Mouse (Mus musculus): Measurements from ENCODE around the gene Rasgrp2. TPM values are rescaled to one million over a fixed set of nuclear protein-coding genes. Genes with fewer than 3 reads are reported as not detected.

Rasgrp2 gene
- polyA plus RNA-seq, 1 experiment from 2014 or later, result 47.8 TPM

DNA sequence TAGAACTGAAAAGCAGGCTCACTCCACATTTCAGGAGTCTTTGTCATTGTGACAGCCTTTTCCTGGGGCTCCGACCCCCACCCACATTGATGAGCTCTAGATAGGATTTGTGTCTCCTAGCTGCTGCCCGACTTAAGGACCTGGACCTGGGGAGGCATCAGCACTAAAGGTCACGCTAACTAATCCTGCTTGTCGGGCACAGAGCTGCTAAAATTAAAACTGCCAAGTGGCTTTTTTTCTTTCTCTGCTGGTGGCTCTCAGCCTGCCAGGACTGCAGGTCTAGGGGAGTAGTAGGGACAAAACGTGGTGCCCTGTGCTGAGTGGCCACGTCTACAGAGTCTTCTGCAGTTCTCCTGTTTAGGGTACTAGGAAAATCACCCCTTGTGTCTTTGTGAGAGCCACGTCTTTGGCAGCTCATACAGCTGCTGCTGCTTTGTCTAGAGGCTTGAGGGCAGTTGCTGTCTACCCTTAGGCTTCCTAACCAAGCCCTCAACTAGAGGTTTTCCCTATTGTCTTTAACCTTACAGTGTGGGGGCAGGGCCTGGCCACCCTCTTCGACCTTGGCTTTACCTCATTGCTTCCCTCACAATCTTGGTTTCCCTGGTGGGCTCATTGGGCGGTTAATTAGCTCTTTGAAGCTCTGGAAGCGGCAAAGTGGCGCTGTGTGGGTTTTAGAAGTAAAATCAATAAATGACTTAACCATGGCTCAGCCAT lies 21.7 kb upstream of the Rasgrp2 start:
- Histone ChIP-seq H3K9me3 (ENCODE audit: control insufficient read depth, low read depth, low read length) (no peaks in the 10 kb centered on the region), H3K27ac (ENCODE audit: low read length) (no peak overlapping the region), H3K9ac (replicated peaks; ENCODE audit: low read depth, low read length) (no peak overlapping the region), H3K4me2 (replicated peaks; ENCODE audit: low read depth, low read length) (no peak overlapping the region), H3K36me3 (ENCODE audit: control insufficient read depth, insufficient read depth, low read length) (peaks cover 61% of the 10 kb centered on the region), H3K27me3 (ENCODE audit: control insufficient read depth, insufficient read depth, low read length) (no peaks in the 10 kb centered on the region), H3K4me1 (ENCODE audit: control insufficient read depth, insufficient read depth, low read length) (no peaks in the 10 kb centered on the region), H3K4me3 (ENCODE audit: low read depth, low read length) (no peak overlapping the region)
- 78% methylated on average over 11 of the region's 11 CpGs for WGBS
- no peak for ATAC-seq (ENCODE audit: insufficient number of reproducible peaks, insufficient read depth, low FRiP score, low read depth)

DNA sequence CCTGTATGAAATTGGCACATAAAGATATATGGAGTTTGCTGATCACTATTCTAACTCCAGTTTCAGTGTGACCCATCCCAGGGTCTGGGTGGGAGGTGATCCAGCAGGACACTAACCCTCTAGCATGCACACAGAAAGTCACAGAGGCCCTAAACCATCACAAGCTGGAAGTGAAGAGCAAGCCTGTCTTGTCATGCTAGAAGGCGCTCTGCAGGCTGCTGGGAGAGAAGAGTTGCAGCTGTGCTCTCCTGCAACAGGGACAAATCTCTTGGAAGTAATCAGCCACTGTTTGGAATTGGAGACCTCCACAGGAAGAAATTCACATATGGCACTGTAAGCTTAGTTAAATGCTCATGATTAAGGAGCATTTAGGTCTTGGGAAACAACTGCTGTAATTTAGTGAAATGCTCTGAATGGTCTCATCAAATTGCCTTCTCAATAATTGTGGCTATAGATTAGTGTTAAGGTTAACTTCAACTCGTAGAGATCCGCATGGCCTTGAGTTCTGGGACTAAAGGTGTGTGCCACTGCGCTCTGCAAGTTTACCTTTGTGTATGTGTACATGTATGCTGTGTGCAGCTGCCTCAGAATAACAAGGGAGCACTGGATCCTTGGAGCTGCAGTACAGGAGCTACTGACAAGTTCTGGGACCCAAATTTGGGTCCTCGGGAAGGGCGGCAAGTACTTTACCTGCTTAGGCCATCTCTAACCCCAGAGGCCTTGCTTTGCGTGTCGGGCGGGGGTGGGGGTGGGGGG lies 18.6 kb upstream of the Rasgrp2 start:
- Histone ChIP-seq H3K4me2 (replicated peaks; ENCODE audit: low read depth, low read length) (no peak overlapping the region), H3K9me3 (ENCODE audit: control insufficient read depth, low read depth, low read length) (no peaks in the 10 kb centered on the region), H3K36me3 (ENCODE audit: control insufficient read depth, insufficient read depth, low read length) (peaks cover 31% of the 10 kb centered on the region), H3K4me1 (ENCODE audit: control insufficient read depth, insufficient read depth, low read length) (peaks cover 23% of the 10 kb centered on the region), H3K27ac (ENCODE audit: low read length) (no peak overlapping the region), H3K27me3 (ENCODE audit: control insufficient read depth, insufficient read depth, low read length) (no peaks in the 10 kb centered on the region), H3K4me3 (ENCODE audit: low read depth, low read length) (no peak overlapping the region), H3K9ac (replicated peaks; ENCODE audit: low read depth, low read length) (no peak overlapping the region)
- ATAC-seq (ENCODE audit: insufficient number of reproducible peaks, insufficient read depth, low FRiP score, low read depth), result no peak
- WGBS, result 88% methylated on average over 9 of the region's 9 CpGs

DNA sequence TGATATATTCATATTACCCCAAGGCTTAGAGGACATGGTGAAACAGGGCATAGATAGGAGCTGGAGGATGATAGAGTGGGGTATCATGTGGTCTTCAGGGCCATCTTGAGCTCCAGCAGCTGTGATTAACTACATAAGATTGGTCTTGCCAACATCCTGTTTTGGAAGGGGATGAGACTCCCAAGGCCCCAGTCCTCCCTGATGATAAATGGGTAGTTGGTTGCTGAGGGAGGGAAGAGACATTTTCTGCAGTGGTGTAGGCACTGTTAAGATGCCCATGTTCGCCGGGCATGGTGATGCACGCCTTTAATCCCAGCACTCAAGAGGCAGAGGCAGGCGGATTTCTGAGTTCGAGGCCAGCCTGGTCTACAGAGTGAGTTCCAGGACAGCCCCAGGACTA lies 17.9 kb upstream of the Rasgrp2 start:
- Histone ChIP-seq H3K4me2 (replicated peaks; ENCODE audit: low read depth, low read length) (no peak overlapping the region), H3K9me3 (ENCODE audit: control insufficient read depth, low read depth, low read length) (no peaks in the 10 kb centered on the region), H3K4me3 (ENCODE audit: low read depth, low read length) (no peak overlapping the region), H3K36me3 (ENCODE audit: control insufficient read depth, insufficient read depth, low read length) (peaks cover 25% of the 10 kb centered on the region), H3K27ac (ENCODE audit: low read length) (no peak overlapping the region), H3K27me3 (ENCODE audit: control insufficient read depth, insufficient read depth, low read length) (no peaks in the 10 kb centered on the region), H3K4me1 (ENCODE audit: control insufficient read depth, insufficient read depth, low read length) (peaks cover 23% of the 10 kb centered on the region), H3K9ac (replicated peaks; ENCODE audit: low read depth, low read length) (no peak overlapping the region)
- WGBS, result 95% methylated on average over 5 of the region's 5 CpGs
- ATAC-seq (ENCODE audit: insufficient number of reproducible peaks, insufficient read depth, low FRiP score, low read depth), result no peak

DNA sequence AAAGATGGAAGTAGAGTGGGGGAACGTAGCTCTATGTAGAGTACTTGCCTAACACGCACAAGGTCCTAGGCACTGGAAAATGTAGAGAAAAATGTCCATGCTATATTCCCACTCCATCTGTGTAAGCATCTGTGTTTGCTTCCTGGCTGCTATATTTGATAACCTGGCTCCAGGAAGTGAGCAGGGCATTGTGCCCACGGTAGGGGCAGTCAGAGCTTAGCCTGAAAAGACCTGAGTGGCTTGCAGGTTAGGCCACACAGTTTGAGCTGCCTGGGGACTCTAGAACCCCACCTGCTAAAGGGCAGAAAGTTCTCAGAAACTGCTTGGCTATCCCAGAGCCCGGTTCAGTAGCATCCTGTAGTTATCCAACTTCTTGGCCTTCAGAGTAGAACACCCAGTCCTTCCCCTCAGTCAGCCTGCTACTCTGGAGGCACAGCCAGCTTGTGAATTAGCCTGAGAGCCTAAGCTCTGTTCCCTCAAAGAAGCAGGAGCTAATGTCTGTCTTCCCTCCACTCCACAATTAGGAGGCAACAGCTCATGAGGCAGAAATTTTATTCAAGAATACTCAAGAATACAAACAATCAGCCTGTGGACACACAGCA lies 16.7 kb upstream of the Rasgrp2 start:
- 66% methylated on average over 4 of the region's 4 CpGs for WGBS
- no peak for ATAC-seq (ENCODE audit: insufficient number of reproducible peaks, insufficient read depth, low FRiP score, low read depth)
- Histone ChIP-seq H3K4me1 (ENCODE audit: control insufficient read depth, insufficient read depth, low read length) (peaks cover 23% of the 10 kb centered on the region), H3K36me3 (ENCODE audit: control insufficient read depth, insufficient read depth, low read length) (peaks cover 13% of the 10 kb centered on the region), H3K9me3 (ENCODE audit: control insufficient read depth, low read depth, low read length) (no peaks in the 10 kb centered on the region), H3K9ac (replicated peaks; ENCODE audit: low read depth, low read length) (no peak overlapping the region), H3K4me3 (ENCODE audit: low read depth, low read length) (no peak overlapping the region), H3K27ac (ENCODE audit: low read length) (no peak overlapping the region), H3K27me3 (ENCODE audit: control insufficient read depth, insufficient read depth, low read length) (no peaks in the 10 kb centered on the region), H3K4me2 (replicated peaks; ENCODE audit: low read depth, low read length) (no peak overlapping the region)

DNA sequence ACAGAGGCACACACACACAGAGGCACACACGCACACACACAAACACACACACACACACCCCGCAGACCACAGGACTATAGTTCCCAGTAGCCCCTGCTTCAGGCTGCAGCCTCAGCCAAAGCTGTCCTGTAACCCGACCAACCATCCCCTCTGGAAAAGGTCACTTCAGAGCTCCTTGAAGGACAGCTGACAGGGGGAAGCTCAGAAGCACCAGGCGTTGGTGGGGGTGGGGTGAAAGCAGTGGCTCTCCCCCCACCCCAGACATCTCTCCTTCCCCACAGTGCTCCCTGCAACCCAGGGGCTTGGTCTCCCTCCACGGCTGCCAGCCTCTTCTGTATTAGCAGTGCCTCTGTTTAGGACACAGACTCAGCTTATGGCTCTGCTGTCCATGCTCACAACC lies 15.7 kb upstream of the Rasgrp2 start:
- H3K9ac ChIP-seq (replicated peaks; ENCODE audit: low read depth, low read length), result no peak overlapping the region
- H3K4me2 ChIP-seq (replicated peaks; ENCODE audit: low read depth, low read length), result no peak overlapping the region
- H3K36me3 ChIP-seq (ENCODE audit: control insufficient read depth, insufficient read depth, low read length), result peaks cover 3% of the 10 kb centered on the region; the same call in 1 of the 2 replicates
- no peak for ATAC-seq (ENCODE audit: insufficient number of reproducible peaks, insufficient read depth, low FRiP score, low read depth)
- no peaks in the 10 kb centered on the region for H3K27me3 ChIP-seq (ENCODE audit: control insufficient read depth, insufficient read depth, low read length)
- peaks cover 23% of the 10 kb centered on the region for H3K4me1 ChIP-seq (ENCODE audit: control insufficient read depth, insufficient read depth, low read length)
- peak overlapping the region; percentile 45 for H3K27ac ChIP-seq (ENCODE audit: low read length)
- H3K4me3 ChIP-seq (ENCODE audit: low read depth, low read length), result no peak overlapping the region
- H3K9me3 ChIP-seq (ENCODE audit: control insufficient read depth, low read depth, low read length), result no peaks in the 10 kb centered on the region
- WGBS, result 44% methylated on average over 5 of the region's 5 CpGs

DNA sequence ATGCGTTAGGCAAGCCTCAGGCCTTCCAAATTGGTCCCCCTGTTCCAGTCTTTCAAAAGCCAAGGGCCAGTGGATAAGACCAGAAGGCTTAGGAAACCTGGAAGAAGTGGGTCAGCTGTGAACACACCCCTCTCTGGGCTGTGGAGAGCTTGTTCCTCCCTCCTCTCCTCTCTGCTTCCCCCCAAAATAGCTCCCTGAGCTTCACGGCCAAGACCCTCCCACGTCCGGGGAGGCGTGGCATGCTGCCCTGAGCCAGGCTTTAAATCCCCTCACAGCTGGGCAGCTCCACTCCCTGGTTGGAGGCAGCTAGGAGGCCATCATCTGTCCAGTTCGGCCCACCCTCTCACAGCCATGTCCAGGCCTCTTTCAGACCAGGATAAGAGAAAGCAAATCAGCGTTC lies 15.0 kb upstream of the Rasgrp2 start, which contains the start of gene Pygm:
Gene Pygm, plus strand, starts transcription at position 272 of the 400 bp plus-strand sequence.
- H3K4me3 ChIP-seq (ENCODE audit: low read depth, low read length), result no peak within 1 kb of the TSS
- 17% methylated on average over 7 of the region's 7 CpGs for WGBS
- H3K27ac ChIP-seq (ENCODE audit: low read length), result peak within 1 kb of the TSS; percentile 45
- ATAC-seq (ENCODE audit: insufficient number of reproducible peaks, insufficient read depth, low FRiP score, low read depth), result peak; percentile 74
- no peaks in the 10 kb centered on the region for H3K27me3 ChIP-seq (ENCODE audit: control insufficient read depth, insufficient read depth, low read length)
- peaks cover 23% of the 10 kb centered on the region for H3K4me1 ChIP-seq (ENCODE audit: control insufficient read depth, insufficient read depth, low read length)
- no peak within 1 kb of the TSS for H3K9ac ChIP-seq (replicated peaks; ENCODE audit: low read depth, low read length)
- H3K36me3 ChIP-seq (ENCODE audit: control insufficient read depth, insufficient read depth, low read length), result no peaks in the 10 kb centered on the region
- H3K9me3 ChIP-seq (ENCODE audit: control insufficient read depth, low read depth, low read length), result no peaks in the 10 kb centered on the region
- peak within 1 kb of the TSS; percentile 22 for H3K4me2 ChIP-seq (replicated peaks; ENCODE audit: low read depth, low read length)

DNA sequence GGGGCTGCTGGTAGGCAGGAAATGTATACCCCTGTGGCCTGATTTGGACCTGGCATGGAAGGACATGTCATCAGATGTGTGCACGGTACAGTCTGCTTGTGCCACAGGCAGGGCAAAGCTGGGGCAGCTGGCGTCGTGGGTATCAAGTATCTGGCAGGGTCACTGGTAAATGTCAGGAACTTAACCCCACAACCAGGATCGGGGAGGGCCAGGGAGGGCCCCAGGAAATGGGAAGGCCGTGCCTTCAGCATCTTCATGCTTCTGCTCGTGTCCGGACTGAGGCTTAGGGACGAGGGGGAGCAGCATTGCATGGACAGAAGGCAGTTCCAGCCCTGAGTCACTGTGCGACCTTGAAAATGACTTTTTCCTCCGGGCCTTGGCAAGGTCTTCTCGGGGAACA lies 14.2 kb upstream of the Rasgrp2 start:
- H3K4me2 ChIP-seq (replicated peaks; ENCODE audit: low read depth, low read length), result peak overlapping the region; percentile 22; the same call in 1 of the 2 replicates
- no peaks in the 10 kb centered on the region for H3K9me3 ChIP-seq (ENCODE audit: control insufficient read depth, low read depth, low read length)
- no peak for ATAC-seq (ENCODE audit: insufficient number of reproducible peaks, insufficient read depth, low FRiP score, low read depth)
- H3K4me3 ChIP-seq (ENCODE audit: low read depth, low read length), result no peak overlapping the region
- no peak overlapping the region; the same call in 1 of the 2 replicates for H3K27ac ChIP-seq (ENCODE audit: low read length)
- H3K27me3 ChIP-seq (ENCODE audit: control insufficient read depth, insufficient read depth, low read length), result no peaks in the 10 kb centered on the region
- H3K36me3 ChIP-seq (ENCODE audit: control insufficient read depth, insufficient read depth, low read length), result no peaks in the 10 kb centered on the region
- H3K4me1 ChIP-seq (ENCODE audit: control insufficient read depth, insufficient read depth, low read length), result peaks cover 27% of the 10 kb centered on the region
- 71% methylated on average over 11 of the region's 11 CpGs for WGBS
- H3K9ac ChIP-seq (replicated peaks; ENCODE audit: low read depth, low read length), result no peak overlapping the region

DNA sequence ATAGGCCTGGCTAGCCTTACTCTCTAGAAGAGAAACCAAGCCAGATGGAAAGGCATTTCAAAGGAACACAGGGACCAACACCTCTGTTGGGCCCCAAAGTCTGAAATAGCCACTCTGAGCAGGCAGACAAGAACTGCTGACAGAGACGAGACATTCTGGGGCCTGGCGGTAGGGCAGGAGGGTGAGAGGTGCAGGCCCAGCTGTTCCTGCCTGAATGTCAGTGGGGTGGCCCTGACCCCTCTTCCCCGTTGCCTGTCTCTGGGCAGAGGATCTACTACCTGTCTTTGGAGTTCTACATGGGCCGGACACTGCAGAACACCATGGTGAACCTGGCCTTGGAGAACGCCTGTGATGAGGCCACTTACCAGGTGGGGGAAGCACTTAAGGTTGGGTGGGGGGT lies 13.7 kb upstream of the Rasgrp2 start:
- Histone ChIP-seq H3K4me3 (ENCODE audit: low read depth, low read length) (no peak overlapping the region), H3K4me1 (ENCODE audit: control insufficient read depth, insufficient read depth, low read length) (peaks cover 27% of the 10 kb centered on the region), H3K9ac (replicated peaks; ENCODE audit: low read depth, low read length) (no peak overlapping the region), H3K36me3 (ENCODE audit: control insufficient read depth, insufficient read depth, low read length) (no peaks in the 10 kb centered on the region), H3K4me2 (replicated peaks; ENCODE audit: low read depth, low read length) (no peak overlapping the region), H3K9me3 (ENCODE audit: control insufficient read depth, low read depth, low read length) (no peaks in the 10 kb centered on the region), H3K27ac (ENCODE audit: low read length) (no peak overlapping the region), H3K27me3 (ENCODE audit: control insufficient read depth, insufficient read depth, low read length) (no peaks in the 10 kb centered on the region)
- WGBS, result 66% methylated on average over 5 of the region's 5 CpGs
- ATAC-seq (ENCODE audit: insufficient number of reproducible peaks, insufficient read depth, low FRiP score, low read depth), result no peak
